Mouse (Mus musculus): Measurements from ENCODE around the gene Tubg1.
"Not testable (repeated sequence)": the region's sequence is repeated elsewhere in the genome, so short reads cannot be mapped to it uniquely, and the experiment has no call there.

Tubg1 gene

GRCm38 (mm10) chr11:101138536-101139181 lies 18.9 kb downstream of the Tubg1 start:
- intact Hi-C loops (cut with DNase I), result loop anchor here (5.0 kb wide), 1 partner anchor 34 kb away; the partner anchor contains the start of genes Cntnap1 and Plekhh3

DNA sequence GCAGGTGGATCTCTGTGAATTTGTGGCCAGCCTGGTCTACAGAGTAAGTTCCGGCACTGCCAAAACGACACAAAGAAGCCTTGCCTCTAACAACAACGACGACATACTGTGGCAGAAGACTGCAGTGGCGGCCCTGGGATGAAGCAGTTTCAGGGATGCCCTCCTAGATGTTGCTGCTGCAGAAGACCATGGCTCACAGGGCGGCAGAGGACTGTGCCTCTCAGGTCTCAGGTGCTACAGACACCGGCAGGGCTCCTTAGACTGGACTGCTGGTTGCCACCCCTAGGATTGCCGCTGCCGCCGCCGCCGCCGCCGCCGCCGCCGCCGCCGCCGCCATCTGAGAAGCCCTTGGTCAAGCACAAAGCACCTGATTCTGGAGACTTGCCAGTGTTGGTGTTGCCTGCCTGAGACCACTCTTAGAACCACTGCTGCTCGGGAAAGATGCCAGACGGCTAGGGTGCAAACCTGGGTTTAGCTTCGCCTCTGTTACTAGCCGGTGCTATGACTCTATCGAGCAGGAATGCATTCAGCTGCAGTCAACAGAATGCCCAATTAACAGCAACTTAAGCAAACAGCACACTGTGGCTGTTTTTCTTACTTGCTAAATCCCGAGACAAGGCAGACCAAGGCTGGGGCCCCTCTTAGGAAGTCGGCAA lies 20.6 kb downstream of the Tubg1 start:
- intact Hi-C loops (cut with DNase I), result no loop called here

DNA sequence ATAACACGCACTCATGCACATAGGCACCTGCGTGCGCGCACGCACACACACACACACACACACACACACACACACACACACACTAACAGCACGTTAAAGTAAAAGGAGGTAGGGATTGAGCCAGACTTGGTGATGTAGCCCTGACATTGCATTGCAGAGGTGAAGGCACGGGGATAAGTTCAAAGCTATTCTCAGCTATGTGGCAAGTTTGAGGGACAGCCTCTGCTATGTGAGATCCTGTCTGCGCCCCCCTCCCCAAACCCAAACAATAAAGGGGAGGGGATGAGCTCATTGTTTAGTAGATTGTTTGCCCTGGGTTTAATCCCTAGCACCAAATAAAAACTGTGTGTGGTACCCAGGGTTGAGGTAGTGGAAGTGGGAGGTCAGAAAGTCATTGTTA lies 21.4 kb downstream of the Tubg1 start:
- intact Hi-C loops (cut with DNase I), result no loop called here

DNA sequence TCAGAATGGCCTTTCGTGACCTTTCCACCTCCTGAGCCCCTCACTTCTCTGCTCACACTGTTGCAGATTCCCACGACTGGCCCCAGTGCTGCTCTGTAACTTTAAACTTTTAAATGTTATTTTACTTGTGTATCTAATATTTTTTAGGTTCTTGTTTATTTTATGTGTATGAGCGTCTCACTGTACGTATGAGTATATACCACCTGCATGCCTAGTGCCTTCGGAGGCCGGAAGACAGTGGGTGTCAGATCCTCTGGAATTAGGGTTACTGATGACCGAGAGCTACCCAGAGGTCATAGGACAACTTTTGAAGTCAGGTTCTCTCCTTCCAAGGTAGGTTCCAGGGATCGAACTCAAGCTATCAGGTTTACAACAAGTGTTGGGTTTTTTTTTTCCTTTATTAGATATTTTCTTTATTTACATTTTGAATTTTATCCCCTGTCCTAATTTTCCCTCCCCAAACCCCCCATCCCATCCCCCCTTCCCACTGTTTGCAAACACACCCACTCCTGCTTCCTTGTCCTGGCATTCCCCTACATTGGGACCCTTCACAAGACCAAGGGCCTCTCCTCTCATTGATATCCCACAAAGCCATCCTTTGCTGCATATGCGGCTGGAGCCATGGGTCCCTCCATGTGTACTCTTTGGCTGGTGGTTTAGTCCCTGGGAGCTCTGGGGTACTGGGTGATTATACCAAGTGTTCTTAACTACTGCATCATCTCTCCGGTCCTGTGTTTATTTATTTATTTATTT lies 22.7 kb downstream of the Tubg1 start:
- intact Hi-C loops (cut with DNase I), result no loop called here

- intact Hi-C loops (cut with DNase I), result no loop called here
These were observed 23.8 kb downstream of the Tubg1 start for GRCm38 (mm10) chr11:101143338-101144225.

GRCm38 (mm10) chr11:101146377-101146776 lies 26.6 kb downstream of the Tubg1 start:
- intact Hi-C loops (cut with DNase I), result no loop called here

DNA sequence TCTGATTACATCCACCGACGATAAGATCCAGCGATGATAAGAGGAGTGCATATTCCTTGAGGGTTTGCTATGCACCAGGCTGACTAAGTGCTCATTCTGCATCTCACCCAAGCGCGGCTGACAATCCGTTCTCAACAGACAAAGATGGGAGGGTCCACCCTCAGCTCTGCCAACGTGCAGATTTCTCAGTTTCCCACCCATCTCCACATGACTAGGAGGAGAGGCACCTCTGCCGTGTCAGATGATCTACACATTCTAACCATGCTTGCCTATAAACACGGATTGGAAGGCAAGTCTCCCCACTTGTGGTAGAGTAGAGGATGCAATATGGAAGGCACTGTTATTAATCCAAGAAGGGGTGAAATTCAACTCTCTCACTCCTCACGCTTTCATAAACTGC lies 29.0 kb downstream of the Tubg1 start:
- intact Hi-C loops (cut with DNase I), result no loop called here

DNA sequence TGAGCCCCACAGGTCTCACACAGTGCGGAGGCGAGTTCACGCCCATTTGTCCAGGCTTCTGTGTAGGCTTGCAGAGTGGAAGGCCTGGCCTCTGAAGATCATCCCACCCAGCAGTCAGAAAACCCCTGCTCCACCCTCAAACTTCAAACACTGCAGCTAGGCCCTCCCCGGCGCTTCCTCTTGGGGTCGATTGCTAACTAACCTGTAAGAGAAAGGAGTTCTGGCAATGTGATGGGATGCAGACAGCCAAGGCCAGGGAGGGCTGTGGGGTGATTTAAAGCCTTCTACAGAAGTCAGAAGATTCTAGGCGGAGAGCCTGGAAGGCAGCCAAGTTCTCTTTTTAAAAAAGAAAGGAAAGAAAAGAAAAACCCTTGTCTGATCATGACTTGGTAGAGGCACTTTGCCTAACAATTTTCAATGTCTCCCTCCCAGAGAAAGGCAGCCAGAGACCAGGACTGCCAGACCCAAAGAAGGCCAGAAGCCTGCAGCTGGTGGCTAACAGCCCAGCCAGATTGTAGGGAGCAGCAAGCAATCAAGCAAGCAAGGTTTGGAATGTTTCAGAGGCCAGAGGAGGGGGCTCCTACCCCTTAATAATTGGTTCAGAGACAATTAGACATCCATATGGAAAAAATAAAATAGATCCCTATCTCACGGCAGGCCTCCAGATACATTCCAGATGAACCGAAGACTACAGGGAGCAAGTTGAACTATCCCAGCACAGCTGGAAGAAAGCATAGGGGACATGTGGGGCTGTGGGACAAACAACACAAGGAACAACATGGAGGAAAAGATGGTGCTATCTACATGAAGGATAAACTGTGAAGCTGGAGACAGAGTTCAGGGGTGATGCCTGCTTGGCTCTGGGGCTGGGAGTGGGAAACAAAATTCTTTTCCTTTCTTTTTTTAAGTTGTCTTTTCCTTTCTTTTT lies 29.7 kb downstream of the Tubg1 start:
- intact Hi-C loops (cut with DNase I), result no loop called here

DNA sequence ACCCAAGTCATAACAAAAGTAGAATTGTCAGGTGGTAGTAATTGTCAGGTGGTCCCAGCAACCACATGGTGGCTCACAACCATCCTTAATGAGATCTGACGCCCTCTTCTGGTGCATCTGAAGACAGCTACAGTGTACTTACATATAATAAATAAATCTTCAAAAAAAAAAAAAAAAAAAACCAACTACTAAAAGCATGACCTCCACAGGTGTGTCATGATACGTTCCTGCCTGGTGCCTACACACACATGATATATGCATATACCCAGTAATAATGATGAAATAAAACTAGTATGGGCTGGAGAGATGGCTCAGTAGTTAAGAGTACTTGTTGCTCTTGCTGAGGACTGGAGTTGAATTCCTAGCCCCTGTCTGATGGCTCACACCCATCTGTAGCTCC lies 31.3 kb downstream of the Tubg1 start:
- intact Hi-C loops (cut with DNase I), result no loop called here

GRCm38 (mm10) chr11:101152825-101153224 lies 33.1 kb downstream of the Tubg1 start:
- intact Hi-C loops (cut with DNase I), result no loop called here

GRCm38 (mm10) chr11:101154648-101155047 lies 34.9 kb downstream of the Tubg1 start:
- intact Hi-C loops (cut with DNase I), result no loop called here

DNA sequence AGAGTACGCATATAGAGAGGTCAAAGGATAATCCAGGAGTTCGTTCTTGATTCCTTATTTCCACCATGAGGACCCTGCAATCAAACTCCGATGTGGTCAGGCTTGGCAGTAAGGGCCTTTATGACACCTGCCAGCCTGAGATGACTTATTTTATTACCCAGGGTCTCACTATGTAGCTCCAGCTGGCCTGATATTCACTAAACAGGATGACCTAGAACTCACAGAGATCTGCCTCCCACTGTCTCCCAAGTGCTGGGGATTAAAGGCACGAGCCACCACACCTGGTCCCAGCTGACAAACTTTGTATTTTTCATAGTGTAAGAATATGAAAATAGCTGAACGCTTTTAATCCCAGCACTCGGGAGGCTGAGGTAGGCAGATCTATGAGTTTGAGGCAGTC lies 35.4 kb downstream of the Tubg1 start:
- intact Hi-C loops (cut with DNase I), result no loop called here

- intact Hi-C loops (cut with DNase I), result no loop called here
These were observed 36.1 kb downstream of the Tubg1 start, which contains the start of gene Tubg2 for GRCm38 (mm10) chr11:101155728-101156371. Gene Tubg2, plus strand, starts transcription at chr11:101155907.

DNA sequence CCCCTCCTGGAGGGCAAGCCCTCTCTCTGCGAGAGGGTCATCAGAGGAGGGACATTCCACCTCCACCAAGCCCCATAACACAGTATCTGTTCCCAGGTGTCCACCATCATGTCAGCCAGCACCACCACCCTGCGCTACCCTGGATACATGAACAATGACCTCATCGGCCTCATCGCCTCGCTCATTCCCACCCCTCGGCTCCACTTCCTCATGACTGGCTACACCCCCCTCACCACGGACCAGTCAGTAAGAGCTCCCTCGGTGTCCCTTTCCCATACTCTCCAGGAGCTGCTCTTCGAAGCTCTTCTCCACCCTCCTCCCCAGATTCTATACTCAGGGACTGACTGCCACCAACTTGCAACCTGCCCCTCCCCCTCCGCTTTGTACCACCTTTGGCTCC lies 40.4 kb downstream of the Tubg1 start:
- intact Hi-C loops (cut with DNase I), result not testable (repeated sequence)

DNA sequence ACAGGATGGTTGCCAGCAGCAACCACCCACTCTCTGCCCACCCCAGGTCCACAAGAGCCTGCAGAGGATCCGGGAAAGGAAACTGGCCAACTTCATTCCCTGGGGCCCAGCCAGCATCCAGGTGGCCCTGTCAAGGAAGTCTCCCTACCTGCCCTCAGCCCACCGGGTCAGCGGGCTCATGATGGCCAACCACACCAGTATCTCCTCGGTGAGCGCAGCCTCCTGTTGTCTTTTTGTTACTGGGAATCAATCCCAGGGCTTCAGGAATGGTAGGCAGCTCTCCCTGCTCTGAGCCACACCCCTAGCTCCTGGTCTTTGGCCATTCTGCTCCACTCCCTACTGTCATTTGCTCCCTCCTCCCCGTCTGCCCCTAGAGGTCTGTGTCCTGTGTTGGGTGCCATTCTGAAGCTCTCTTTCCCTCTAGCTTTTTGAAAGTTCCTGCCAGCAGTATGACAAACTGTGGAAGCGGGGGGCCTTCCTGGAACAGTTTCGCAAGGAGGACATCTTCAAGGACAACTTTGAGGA lies 41.3 kb downstream of the Tubg1 start:
- intact Hi-C loops (cut with DNase I), result not testable (repeated sequence)

- intact Hi-C loops (cut with DNase I), result no loop called here
These were observed 41.8 kb downstream of the Tubg1 start for GRCm38 (mm10) chr11:101161551-101161950.

DNA sequence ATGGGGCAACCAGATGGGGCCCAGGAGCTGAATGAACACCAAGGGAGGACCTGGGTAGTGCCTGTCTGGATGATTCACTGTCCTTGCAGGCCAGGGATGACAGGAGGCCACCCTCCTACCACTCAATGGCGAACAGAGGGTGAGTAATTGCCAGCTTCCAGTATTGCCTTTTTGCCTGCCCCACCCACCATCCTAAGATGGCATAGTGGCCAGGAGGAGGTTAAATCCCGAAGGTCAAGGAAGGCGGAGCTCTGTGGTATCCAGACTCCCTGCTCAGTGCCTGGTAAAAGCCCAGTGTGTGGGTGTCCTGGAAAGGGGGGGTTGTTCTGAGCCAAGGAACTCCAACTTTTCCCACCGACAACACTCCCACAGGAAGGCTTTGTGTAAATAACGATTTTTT lies 42.6 kb downstream of the Tubg1 start:
- intact Hi-C loops (cut with DNase I), result no loop called here

DNA sequence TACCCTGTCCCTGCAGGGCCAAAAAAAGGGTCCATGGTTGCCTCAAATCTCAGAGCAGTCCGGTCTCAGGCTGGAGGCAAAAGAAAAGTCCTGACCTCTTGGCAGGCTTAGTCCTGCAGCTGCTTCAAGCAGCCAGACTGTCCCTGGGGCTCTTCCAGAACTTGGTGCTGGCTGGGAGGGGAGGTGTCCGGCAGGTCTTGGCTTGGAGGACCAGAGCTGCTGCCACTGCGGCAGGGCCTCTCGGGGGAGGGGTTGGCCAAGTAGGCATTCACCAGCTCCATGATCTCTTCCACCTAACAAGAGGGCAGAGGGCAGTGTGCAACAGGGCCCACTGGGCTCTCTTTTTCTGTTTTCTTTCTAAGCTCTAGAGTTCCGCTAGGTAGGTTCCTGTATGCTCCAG lies 43.0 kb downstream of the Tubg1 start:
- intact Hi-C loops (cut with DNase I), result no loop called here

All from adrenal gland (tissue).